Mouse (Mus musculus) small intestine, adult 2 months (tissue): ENCODE data around the gene Lipe. TPM values are rescaled to one million over a fixed set of nuclear protein-coding genes. Genes with fewer than 3 reads are reported as not detected.
"Not testable (repeated sequence)": the region's sequence is repeated elsewhere in the genome, so short reads cannot be mapped to it uniquely, and the experiment has no call there.

Source experiments
- H3K27ac ChIP-seq: fragments of 200-500 bp; 2 replicates; pipeline ENCODE4 v1.5.1; 2012; ENCODE audit warnings: low read depth, low read length, control low read depth, inconsistent platforms; ENCODE audit not compliant: insufficient read depth
- H3K27me3 ChIP-seq: fragments of 200-500 bp; 2 replicates; pipeline ENCODE4 v1.6.1; 2012; ENCODE audit warnings: mild to moderate bottlenecking, moderate library complexity, low read length, inconsistent platforms; ENCODE audit not compliant: control insufficient read depth, insufficient read depth
- H3K36me3 ChIP-seq: fragments of 200-500 bp; 2 replicates; pipeline ENCODE4 v1.6.1; 2012; ENCODE audit warnings: mild to moderate bottlenecking, low read length, control low read depth, inconsistent platforms; ENCODE audit not compliant: control insufficient read depth, insufficient read depth
- H3K4me1 ChIP-seq: fragments of 200-500 bp; 2 replicates; pipeline ENCODE4 v1.6.1; 2012; ENCODE audit warnings: low read length, inconsistent platforms, mixed read lengths; ENCODE audit not compliant: control insufficient read depth, insufficient read depth, insufficient read length
- H3K4me3 ChIP-seq: fragments of 200-500 bp; 2 replicates; pipeline ENCODE4 v1.5.1; 2012; ENCODE audit warnings: low read depth, mild to moderate bottlenecking, control low read depth, inconsistent platforms, low read length, moderate library complexity
- CTCF ChIP-seq: fragments of 200-500 bp; IDR thresholded peaks from 2 replicates; pipeline ENCODE4 v1.5.1; 2012; ENCODE audit warnings: low read depth, mild to moderate bottlenecking, control low read depth, inconsistent platforms, low read length, moderate library complexity, mixed read lengths; ENCODE audit not compliant: insufficient replicate concordance, insufficient read length; ENCODE audit errors: extremely low read depth
- POLR2A ChIP-seq: fragments of 200-500 bp; IDR thresholded peaks from 2 replicates; pipeline ENCODE4 v1.6.1; 2012; ENCODE audit warnings: low read depth, mild to moderate bottlenecking, control low read depth, inconsistent platforms, low read length, moderate library complexity
- WGBS: fragments of 180-500 bp; shearing (Covaris S2); methylation state at CpG from one replicate; pipeline ENCODE4 v1.1.7; 2018; 5-methylcytosine and 5-hydroxymethylcytosine counted together
- polyA plus RNA-seq: library from polyadenylated mRNA; depleted of rRNA; stranded (reverse); fragments of >200 nt; gene quantifications from 2 replicates; pipeline ENCODE4 v1.2.3, GENCODE M21; 2012

Lipe gene
- polyA plus RNA-seq, 1 experiment, result 186 TPM

DNA sequence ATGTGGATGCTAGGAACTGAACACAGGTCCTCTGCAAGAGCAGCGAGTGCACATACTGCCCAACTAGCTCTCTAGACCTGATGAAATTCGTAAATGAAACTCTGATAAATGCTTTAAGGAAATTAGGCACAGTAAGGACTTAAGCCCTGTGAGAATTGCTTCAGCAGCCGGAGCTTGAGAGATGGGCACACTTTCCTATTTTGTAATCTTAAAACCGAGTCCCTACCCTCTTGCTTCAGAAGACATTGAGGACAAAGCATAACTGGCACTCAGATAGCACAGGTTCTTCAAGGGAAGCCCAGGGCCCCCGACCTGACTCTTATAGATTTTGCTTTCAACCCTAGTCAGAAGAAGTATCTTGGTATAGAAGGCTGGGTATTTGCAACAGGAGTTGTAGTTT is 28.6 kb upstream of the Lipe start:
- Histone ChIP-seq H3K36me3 (no peaks in the 10 kb centered on the region), H3K27me3 (no peaks in the 10 kb centered on the region), H3K27ac (no peak overlapping the region), H3K4me1 (peaks cover 19% of the 10 kb centered on the region; the same call in 1 of the 2 replicates), H3K4me3 (no peak overlapping the region)
- TF ChIP-seq CTCF (no peak), POLR2A (no peak)
- WGBS, result 83% methylated on average over 5 of the region's 5 CpGs

- not testable (repeated sequence) for H3K36me3 ChIP-seq
Observed at GRCm38 (mm10) chr7:25426380-25426779, 27.9 kb upstream of the Lipe start.

DNA sequence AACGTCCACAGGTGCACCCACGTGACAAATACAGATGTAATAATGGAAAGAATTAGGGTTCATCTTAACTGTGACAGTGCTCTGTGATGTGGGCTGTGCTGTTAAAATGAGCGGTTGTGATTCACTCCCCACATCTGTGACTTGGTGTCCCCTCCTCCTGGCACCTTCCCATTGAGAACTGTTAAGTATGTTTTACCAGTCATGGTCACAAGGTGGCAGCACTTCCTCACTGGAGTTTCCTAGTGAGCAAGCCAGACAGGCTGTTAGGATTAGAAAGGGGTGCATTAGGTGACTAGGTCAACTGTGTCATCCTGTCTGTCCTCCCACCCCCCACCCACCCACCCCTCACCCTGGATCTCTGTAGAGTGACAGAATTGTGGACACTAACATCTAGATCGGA is 25.9 kb upstream of the Lipe start:
- 40% methylated on average over 4 of the region's 4 CpGs for WGBS
- Histone ChIP-seq H3K4me1 (peaks cover 6% of the 10 kb centered on the region; the same call in 1 of the 2 replicates), H3K4me3 (no peak overlapping the region), H3K27me3 (no peaks in the 10 kb centered on the region), H3K36me3 (no peaks in the 10 kb centered on the region), H3K27ac (no peak overlapping the region)
- TF ChIP-seq POLR2A (no peak), CTCF (peak; percentile 42; the same call in 1 of the 2 replicates)

More at GRCm38 (mm10) chr7:25426380-25426779, 27.9 kb upstream of the Lipe start:
- H3K4me1 ChIP-seq, result peaks cover 13% of the 10 kb centered on the region; the same call in 1 of the 2 replicates
- H3K27ac ChIP-seq, H3K27me3 ChIP-seq, H3K4me3 ChIP-seq: not testable (repeated sequence)
- WGBS, result 91% methylated on average over 4 of the region's 4 CpGs

GRCm38 (mm10) chr7:25422286-25422841 is 23.9 kb upstream of the Lipe start:
- WGBS, result 92% methylated on average over 16 of the region's 16 CpGs
- H3K4me1 ChIP-seq, result no peaks in the 10 kb centered on the region
- H3K27me3 ChIP-seq, result no peaks in the 10 kb centered on the region
- no peaks in the 10 kb centered on the region for H3K36me3 ChIP-seq
- H3K27ac ChIP-seq, result no peak overlapping the region
- H3K4me3 ChIP-seq, result no peak overlapping the region
- no peak for TF ChIP-seq CTCF
- no peak for TF ChIP-seq POLR2A

GRCm38 (mm10) chr7:25419943-25420342 is 21.4 kb upstream of the Lipe start:
- TF ChIP-seq CTCF (no peak), POLR2A (no peak)
- WGBS, result 60% methylated on average over 4 of the region's 4 CpGs
- no peaks in the 10 kb centered on the region for H3K27me3 ChIP-seq
- no peak overlapping the region for H3K4me3 ChIP-seq
- H3K36me3 ChIP-seq, result no peaks in the 10 kb centered on the region
- H3K4me1 ChIP-seq, result no peaks in the 10 kb centered on the region
- no peak overlapping the region for H3K27ac ChIP-seq

DNA sequence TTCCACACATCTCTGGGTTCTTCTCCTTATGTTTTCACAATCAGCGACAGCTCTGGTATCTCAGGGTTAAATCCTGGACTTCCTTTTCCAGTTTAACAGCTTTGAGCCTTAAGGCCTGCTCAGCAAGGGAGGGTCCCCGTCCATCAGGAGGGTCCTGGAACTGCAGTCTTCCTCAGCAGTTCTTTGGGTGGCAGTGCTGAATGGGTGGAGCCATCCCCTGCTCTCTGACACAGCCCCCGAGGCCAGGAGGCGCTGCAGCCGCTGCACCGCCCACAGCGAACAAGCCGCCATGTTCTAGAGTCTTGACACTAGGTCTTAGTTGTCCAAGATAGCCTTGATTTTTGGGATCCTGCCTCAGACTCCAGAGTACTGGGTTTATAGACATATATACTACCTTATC is 21.0 kb upstream of the Lipe start:
- WGBS, result 85% methylated on average over 8 of the region's 8 CpGs
- no peaks in the 10 kb centered on the region for H3K4me1 ChIP-seq
- H3K27ac ChIP-seq, result no peak overlapping the region
- H3K4me3 ChIP-seq, result no peak overlapping the region
- no peak for TF ChIP-seq POLR2A
- no peak for TF ChIP-seq CTCF
- H3K36me3 ChIP-seq, result no peaks in the 10 kb centered on the region
- H3K27me3 ChIP-seq, result no peaks in the 10 kb centered on the region

GRCm38 (mm10) chr7:25417597-25417996 is 19.1 kb upstream of the Lipe start:
- 92% methylated on average over 1 of the region's 1 CpGs for WGBS
- TF ChIP-seq CTCF, result peak; percentile 46; the same call in 1 of the 2 replicates
- TF ChIP-seq POLR2A, result no peak
- no peaks in the 10 kb centered on the region for H3K36me3 ChIP-seq
- H3K27ac ChIP-seq, result no peak overlapping the region
- no peaks in the 10 kb centered on the region for H3K4me1 ChIP-seq
- no peak overlapping the region for H3K4me3 ChIP-seq
- no peaks in the 10 kb centered on the region for H3K27me3 ChIP-seq
